Mouse (Mus musculus) CD8-positive naive resting alpha-beta T cell, adult 2 months (primary cell): ENCODE measurements around the gene Inhbe.

Source experiments
- DNase-seq, 2 experiments: peaks; one replicate each; pipeline ENCODE4 v3.0.0; 2022; ENCODE audit warnings: low read depth in 2 of 2, low spot score in 2 of 2

Gene Inhbe

GRCm38 (mm10) chr10:127346173-127346572 is 8.0 kb downstream of the Inhbe start:
- DNase-seq = no peak

- no peak for DNase-seq
Observed at GRCm38 (mm10) chr10:127343029-127343428, 11.2 kb downstream of the Inhbe start.

- DNase-seq = peak; percentile 74 to 86
Observed at GRCm38 (mm10) chr10:127341891-127342639, 12.1 kb downstream of the Inhbe start, which contains the start of gene Gli1. Gene Gli1, minus strand, starts transcription at chr10:127341974.

GRCm38 (mm10) chr10:127341360-127341690 is 12.9 kb downstream of the Inhbe start:
- DNase-seq = no peak

- no peak for DNase-seq
Observed at GRCm38 (mm10) chr10:127340577-127341359, 13.4 kb downstream of the Inhbe start.

GRCm38 (mm10) chr10:127339683-127340576 is 14.3 kb downstream of the Inhbe start:
- DNase-seq = no peak

GRCm38 (mm10) chr10:127338930-127339682 is 15.1 kb downstream of the Inhbe start:
- peak; percentile 81 to 89 for DNase-seq

GRCm38 (mm10) chr10:127337536-127338099 is 16.6 kb downstream of the Inhbe start:
- no peak for DNase-seq

- no peak for DNase-seq
Observed at GRCm38 (mm10) chr10:127336952-127337351, 17.3 kb downstream of the Inhbe start.

GRCm38 (mm10) chr10:127335271-127335670 is 18.9 kb downstream of the Inhbe start:
- DNase-seq = no peak

- DNase-seq = no peak
Observed at GRCm38 (mm10) chr10:127333152-127333551, 21.1 kb downstream of the Inhbe start.

GRCm38 (mm10) chr10:127332211-127332874 is 21.9 kb downstream of the Inhbe start:
- DNase-seq = no peak

GRCm38 (mm10) chr10:127330212-127330611 is 24.0 kb downstream of the Inhbe start:
- no peak for DNase-seq

GRCm38 (mm10) chr10:127327461-127328145 is 26.6 kb downstream of the Inhbe start:
- no peak for DNase-seq

- no peak for DNase-seq
Observed at GRCm38 (mm10) chr10:127326828-127327227, 27.4 kb downstream of the Inhbe start.

GRCm38 (mm10) chr10:127326017-127326801 is 28.0 kb downstream of the Inhbe start:
- DNase-seq = no peak

GRCm38 (mm10) chr10:127325454-127326016 is 28.7 kb downstream of the Inhbe start:
- DNase-seq = no peak

GRCm38 (mm10) chr10:127324495-127324894 is 29.7 kb downstream of the Inhbe start:
- DNase-seq = peak; percentile 74 to 87
